Mouse (Mus musculus) adrenal gland, adult (tissue): ENCODE data around the gene Mknk1.

Experiments used
- DNase-seq, 2 experiments: peaks; one replicate each; pipeline ENCODE4 v3.0.0; 2022 to 2023; ENCODE audit warnings: low spot score in 1 of 2; ENCODE audit not compliant: inconsistent age in 2 of 2

The Mknk1 gene

DNA sequence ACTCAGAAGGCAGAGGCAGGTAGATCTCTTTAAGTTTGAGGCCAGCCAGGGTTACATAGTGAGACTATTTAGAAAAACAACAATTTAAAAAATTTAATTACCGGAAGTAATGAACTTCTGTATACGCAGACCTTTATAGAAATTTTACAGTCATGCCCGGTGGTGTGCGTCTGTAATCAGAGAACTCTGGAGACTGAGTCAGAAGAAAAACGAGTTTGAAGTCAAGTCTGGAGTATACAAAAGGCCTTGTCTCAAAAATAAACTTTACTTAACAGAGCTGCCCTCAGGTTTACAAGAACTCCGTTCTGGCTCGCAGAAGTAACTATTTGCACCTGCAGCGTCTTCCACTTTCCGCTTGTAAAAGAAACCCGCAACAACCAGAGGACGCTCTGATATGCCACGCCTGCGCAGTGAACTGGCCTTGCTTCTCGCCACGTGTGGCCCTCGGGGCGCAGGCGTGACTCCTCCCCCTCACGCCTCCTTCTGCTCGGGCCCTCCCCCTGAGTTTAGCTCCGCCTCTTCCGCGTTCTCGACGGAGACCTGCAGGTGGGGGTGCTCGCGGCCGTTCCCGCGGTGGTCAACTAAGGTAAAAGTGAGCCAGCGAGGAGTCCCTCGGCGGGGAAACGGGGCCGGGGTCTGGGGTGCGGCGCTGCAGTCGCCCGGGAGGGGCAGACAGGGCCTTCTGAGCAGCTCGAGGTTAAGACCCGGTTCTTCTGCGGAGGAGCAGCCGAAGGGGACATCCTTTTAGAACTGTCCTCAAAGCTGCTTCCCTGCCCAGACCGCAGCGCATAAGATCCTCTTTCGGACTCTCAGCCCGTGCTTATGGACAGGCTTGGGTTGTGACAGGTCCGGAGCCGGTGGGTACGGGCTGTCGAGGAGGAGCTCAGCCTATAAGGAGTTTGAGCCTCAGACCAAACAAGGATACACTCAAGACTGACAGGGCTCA is at the start of gene Mknk1:
Gene Mknk1, plus strand, starts transcription at position 503 of the 946 bp plus-strand sequence.
- peak; percentile 95 to 97 for DNase-seq

DNA sequence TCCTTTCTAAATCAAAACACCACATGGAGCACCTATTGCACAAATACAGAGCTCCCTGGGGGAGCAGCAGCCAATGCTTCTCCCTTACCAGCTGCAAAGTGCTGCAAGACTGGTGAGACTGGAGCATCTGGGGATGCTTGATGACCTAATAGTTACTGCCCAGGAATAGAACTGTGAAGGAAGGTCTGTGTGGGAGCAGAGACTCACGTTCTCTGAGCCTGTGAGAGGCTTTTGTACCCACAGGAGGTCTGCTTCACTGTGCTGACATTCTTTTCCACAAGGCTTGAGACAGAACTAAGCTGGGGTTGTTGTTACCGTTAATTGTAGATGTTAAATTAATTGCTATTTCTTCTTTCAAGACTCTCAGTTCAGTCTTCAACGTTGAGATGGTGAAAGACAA is 48.1 kb upstream of the Mknk1 start:
- no peak for DNase-seq

DNA sequence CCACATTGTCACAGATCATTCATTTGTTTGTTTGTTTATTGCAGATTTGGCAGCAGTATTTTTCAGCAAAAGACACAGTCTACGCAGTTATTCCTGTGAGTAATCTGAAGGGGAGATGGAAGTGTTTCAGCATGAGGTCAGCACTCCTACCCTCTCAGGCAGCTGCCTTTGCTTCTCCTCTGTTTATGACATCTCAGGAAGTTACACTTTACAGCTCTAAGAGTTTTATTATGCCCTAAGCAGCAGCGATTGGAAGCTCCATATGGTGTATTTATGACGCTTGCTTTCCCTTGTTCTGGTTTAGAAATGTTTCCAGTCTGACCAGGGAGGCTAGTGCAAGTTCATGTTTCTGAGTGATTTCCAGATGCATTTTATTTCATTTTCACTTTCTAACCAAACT is 43.6 kb upstream of the Mknk1 start:
- no peak for DNase-seq

DNA sequence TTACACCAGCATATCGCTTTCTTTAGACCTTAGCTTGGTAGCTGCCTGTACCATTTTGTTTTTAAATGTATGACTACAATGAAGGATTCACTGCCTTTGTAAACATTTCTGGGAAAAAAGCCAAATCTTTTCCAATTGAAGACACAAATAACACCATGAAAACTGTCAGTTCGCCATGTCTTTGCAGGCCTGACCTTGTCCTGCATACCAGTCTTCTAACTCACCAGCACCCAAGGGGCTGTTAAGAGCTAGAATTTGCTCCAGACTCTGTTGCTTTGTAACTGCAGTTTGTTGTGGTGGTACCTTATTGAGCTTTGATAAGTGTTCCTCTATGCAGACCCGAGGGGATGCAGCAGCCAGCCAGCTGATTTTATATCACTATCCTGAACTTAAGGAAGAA is 39.0 kb upstream of the Mknk1 start:
- DNase-seq: peak; percentile 72 to 89

DNA sequence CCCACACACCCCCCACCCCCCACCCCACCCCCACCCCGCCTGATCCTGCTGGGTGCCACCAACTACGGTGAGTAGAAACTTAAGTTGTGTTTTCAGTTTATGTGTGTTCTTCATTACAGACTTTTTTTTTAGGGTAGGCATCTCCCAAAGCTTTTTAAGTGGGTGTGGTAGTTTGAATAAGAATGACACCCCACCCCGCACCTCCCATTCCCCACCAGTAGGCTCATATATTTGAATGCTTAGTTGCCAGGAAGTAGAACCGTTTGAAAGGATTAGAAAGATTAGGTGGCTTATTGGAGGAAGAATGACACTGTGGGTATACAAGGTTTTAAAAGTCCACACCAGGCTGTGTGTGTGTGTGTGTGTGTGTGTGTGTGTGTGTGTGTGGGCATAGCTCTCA is 26.7 kb upstream of the Mknk1 start:
- DNase-seq: no peak

DNA sequence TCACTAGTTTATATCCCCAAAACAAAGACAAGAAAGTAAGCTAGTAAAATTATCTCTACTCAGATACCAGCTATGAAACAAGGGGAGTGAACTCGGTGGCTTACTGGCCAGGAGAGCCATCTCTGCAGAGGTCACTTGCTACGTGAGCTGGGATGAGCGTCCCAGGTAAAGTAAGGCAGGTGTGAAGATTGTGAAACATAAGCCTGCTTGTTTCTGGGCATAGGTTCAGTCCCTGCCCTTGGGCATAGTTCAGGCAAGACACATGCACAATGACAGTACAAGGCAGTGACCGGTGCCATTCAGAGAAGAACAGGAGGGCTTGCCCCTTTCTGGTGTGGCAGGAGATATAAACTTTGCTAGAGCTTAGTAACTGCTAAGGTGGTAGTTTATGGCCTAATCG is 23.4 kb upstream of the Mknk1 start:
- no peak for DNase-seq

DNA sequence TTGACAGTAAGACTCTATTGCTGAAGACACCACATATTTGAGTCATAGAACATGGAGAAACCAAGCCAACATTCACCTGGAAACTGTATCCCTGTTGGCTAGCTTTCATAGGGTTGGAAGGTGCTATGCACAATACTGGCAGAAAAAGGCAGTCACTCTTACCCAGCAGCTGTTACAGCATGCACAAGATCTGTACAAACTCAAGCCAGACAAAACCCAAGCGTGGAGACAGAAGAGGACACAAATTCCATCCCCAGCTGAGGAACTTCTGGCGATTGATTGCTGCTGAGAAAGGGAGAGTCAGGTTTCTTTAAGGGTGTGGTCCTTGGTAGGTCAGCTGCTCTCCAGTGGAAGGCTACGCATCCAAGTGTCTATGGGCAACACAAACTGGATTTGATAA is 18.8 kb upstream of the Mknk1 start:
- DNase-seq: no peak

DNA sequence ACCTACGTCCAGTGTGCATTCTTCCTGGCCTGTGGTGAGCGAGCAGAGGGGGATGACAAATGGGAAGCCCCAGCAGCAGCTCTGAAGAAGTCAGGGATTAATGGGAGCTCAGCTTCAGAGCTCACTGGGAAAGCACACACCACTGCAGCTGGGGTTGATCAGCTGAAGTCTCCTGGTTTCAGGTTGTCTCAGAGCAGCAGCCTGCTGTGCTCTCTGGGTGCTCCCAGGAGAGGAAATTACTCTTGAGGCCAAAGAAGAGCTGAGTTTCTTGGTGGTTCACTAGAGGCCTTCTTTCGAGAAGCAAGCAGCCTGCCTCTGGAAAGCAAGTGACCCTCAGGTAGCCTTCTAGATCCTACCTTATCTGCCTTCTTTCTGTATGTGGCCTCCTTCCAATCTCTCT is 18.1 kb upstream of the Mknk1 start:
- no peak for DNase-seq

DNA sequence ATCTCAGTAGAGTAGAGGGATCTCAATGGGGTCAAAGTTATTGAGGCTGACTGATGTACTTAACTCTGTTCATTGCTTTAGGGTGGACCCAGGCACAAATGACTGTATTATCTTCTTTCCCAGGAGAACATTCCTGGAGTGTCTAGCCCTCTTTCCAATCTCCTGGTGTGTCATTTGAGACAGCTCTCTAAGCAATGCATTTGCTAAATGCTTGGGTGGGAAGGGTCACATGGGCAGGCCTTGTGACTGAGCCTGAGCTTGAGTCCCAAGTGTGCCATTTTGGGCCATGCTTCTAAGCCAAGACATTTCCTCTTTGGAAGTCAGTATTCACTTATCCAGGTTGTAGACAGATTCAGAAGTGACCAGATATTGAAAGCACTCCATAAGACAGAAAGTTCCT is 17.6 kb upstream of the Mknk1 start:
- DNase-seq: no peak

DNA sequence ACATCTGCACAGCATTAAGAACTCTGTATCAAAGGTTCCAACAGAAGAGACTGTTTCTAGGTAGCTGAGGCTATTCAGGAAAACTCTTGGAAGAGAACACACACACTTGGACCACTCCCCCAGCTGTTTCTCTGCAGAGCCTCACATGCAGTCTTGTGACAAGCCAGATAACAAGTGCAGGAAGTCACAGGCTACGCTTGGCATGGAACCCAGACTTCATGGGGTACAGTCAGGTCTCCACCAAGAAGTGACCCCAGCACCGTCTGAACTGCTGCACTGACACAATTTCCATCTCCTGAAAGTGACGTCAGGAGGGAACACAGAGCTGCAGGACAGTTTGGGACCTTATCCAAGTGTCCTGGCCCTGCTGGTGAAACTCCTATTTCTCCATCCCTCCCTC is 17.1 kb upstream of the Mknk1 start:
- DNase-seq: peak in 1 of 2 experiments; percentile 43

DNA sequence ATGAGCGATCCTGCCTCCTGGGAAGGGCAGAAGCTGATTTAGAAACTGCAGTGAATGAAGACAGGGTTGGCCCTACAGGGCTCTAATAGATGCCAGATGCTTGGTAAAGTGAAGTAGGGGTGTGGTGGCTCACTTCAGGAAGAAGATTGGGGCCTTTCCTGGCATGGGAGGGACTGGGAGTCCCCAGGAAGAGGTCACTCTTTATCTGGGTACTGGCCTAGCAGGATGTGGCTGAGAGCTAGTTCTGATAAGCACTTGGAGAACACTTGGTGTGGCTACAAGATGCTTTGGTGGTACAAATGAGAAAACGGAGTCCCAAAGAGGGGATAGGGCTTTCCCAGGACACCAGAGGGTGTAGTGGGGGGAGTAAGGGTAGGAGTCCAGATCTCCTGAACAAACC is 14.8 kb upstream of the Mknk1 start:
- DNase-seq: no peak

DNA sequence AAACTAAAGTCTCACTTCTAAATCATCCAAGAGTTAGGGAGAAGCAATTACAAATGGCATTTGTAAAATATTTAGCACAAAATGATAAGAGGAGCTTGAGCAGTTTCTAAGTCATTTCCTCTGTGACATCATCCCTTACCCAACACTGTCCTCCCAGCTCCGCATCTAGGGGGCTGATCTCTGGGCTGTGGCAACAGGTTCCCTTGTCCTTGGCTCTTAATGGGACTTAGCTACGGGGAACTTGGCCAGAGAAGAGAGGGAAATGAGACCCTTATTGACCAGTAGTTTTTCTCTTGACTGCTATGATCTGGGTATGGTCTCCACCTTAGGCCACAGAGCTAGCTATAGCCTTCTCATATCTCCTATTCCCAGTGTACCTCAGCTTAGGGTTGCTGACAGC is 13.7 kb upstream of the Mknk1 start:
- DNase-seq: no peak

DNA sequence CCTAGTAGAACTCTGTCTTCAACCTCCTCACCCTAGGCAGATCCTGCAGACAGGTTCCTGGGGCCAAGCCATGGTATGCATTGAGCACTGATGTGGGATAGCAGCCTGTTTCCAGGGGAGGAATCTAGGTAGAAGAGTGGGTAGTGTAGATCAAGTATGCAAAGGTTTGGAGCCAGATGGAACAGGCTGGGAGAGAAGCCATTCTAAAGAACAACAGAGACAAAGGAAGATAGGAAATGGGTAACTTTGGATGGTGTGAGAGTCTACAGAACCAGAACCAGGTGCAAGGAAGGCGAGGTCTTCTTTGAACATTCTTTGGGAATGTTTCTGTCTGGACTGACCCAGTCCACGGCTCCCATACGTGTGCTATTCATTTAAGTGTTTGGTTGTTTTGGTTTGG is 11.9 kb upstream of the Mknk1 start:
- no peak for DNase-seq

DNA sequence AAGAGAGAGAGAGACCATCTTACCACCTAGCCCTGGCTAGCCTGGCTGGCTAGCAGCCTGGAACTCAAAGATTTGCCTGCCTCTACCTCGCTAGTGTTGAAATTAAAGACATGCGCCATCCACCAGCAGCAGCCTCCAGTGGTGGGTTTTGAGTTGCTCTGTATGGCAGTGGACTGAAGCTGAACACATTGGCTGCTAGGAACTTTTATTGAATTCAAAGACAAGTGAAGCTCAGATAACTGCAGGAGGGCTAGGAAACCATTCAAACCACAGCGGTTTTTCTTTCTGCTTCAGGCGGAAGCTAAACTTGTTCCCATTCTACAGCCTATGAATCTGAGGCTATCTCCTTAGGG is 11.5 kb upstream of the Mknk1 start:
- DNase-seq: no peak

DNA sequence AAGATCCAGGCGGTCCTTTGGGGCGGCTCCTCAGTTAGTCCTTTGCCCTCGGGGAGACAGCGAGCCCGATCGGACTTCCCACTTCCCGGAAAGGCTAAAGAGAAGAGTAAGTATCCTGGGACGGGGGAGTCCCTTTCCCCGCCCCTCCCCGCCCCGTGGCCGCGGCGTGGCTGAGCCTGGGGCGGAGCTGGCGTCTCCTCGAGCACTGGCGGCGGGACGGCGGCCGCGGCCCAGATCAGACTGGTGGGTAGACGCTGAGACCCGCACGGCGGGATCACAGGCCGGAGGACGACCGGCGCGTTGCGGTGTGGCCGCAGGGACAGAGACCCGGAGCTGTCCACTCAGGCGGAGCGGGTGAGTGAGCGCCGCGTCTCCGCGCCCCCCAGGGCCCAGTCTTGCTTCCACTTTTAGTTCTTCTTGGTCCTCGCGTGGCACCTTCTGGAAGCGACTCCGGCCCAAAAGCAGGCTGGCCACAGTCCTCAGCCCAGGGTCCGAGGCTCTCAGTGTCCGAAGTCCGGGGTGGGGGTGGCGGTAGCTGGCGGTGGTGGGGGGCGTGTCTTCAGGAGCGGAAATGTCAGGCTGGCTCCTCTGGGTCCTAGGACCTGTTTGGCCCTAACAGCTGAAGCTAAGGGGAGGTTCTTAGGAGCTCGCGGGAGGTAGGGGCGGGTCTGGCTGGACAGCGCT is 11.0 kb upstream of the Mknk1 start, which contains the start of gene Mob3c:
Gene Mob3c, plus strand, starts transcription at position 205 of the 684 bp plus-strand sequence.
- DNase-seq: peak; percentile 90 to 95

DNA sequence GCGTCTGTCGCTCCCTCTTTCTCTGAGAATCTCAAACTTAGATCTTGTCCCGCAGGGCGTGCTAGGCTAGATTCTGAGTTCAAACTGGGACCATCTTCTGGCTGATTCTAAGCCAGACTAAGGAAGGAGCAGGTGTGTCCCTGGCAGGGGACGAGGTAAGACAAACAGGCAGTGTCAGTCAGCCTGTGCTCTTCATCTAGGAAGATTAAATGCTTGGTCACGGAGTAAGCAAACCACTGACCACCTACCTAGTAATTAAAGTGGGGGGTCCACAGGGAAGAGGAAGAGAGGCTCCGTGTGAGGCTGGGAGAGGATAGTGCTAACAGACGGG is 10.5 kb upstream of the Mknk1 start:
- no peak for DNase-seq

DNA sequence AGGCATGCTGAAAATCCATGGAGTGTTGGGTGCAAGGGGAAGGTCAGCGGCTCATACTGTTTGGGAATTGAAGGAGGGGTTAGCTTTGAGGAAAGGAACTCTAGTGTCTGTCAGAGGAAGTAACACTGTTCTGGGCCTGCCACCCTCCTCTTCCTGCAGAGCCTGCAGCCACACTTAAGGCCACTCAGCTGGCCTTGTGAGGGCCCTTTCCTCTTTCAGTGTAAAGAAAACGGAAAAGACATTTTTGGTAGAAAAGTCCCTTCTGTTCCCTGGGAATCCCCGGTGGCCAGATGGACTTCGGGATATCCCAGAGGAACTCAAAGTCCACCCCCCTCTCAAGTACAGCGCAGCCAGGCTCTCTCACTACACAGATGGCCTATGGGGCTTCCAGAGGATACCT is 8.5 kb upstream of the Mknk1 start:
- peak in 1 of 2 experiments; percentile 46 for DNase-seq

DNA sequence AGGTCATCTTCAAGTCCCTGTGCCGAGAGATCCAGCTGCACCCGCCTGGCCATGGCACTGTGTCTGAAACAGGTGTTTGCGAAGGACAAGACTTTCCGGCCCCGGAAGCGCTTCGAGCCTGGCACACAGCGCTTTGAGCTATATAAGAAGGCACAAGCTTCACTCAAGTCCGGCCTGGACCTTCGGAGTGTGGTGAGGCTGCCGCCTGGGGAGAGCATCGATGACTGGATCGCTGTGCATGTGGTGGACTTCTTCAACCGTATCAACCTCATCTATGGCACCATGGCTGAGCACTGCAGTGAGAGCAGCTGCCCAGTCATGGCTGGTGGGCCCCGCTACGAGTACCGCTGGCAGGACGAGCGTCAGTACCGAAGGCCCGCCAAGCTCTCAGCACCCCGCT is 7.8 kb upstream of the Mknk1 start:
- no peak for DNase-seq

DNA sequence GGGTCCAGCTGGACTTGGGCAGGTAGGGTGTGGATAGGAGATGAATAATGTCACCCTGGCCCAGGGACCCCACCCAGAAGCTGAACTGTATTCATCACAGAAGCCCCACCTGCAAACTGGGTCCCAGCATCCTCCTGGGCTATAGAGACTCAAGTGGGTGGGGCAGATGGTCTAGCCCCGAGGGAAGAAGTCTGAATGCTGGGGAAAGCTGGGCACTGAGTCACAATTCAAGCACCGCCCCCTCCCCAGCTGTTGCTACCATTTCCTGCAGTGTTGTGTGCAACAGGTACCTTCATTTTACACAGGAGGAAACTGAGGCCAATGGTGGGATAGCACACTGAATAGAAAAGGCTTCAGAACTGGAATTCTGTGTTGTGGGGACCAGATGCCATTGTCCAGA is 7.0 kb upstream of the Mknk1 start:
- no peak for DNase-seq

DNA sequence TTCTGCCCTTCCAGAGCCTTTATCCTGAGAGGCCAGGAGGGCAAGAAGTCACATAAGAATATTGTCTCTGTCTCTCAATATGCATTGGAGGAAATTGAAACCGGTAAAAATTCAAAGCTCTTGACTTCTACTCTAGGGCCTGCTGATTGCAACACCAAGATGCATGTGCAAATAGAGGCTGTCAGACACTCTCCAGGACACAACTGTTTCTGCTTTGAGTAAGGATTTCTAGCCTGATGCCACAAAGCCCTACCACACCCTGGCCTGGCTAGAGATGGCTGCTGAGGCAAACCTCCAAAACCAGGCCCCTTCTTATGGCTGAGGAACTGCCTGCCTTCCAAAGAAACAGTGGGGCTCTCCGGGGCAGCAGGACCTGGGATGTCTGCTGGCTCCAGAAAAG is 3.4 kb upstream of the Mknk1 start:
- no peak for DNase-seq

DNA sequence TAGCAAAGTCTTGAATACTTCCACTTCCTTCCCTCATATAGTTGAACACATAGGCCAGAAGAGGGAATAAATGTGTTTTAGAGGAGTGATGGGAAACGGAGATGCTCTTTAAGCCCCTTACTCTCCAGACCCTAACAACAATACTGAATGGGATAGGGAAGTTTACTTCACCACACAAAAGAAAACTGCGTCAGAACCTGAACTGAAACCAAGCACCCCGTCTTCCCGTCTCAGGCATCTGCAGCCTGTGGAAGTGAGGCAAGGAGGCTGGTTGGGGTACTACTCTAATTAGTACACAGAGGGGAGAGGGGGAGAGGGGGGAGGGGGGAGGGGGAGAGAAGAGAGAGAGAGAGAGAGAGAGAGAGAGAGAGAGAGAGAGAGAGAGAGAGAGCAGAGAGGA is 802 bp upstream of the Mknk1 start:
- peak in 1 of 2 experiments; percentile 50 for DNase-seq

DNA sequence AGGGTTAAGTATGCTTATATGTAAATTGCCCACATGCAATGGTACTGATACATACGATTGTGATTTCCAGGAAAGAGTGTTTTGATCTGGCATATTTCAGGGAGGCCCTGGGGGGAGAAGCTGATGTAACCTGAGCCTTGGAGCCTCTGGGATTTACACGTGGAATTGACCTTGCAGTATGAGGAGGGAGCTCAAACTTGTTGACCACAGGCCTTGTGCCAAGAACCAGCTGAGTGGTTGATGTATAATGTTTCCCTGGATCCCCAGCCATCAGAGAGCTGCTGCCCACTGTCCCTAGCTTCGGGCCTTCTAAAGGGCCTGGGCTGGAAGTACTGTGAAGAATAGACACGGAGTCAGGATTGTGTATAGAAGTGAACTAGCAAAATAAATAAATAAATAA is 958 bp downstream of the Mknk1 start:
- peak in 1 of 2 experiments; percentile 70 for DNase-seq

DNA sequence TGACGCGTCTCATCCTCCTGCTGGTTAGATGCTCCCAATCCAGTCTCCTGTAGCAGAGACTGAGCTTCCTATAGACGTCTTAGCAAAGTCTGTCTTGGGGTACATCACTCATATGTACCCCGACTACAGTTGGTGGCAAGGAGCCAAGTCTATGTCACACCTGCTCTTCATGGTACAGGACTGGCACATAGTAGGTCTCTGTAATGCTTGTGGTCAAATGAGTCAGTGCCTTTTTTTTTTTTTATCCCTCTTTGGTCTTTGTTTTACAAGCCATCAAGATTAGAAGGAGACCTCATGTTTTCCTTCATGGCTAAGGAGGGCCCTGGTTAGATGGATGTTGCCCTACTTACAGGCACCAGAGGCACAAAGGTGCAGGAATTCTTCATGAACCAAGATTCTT is 1.8 kb downstream of the Mknk1 start:
- DNase-seq: peak in 1 of 2 experiments; percentile 30
